Mouse (Mus musculus) midbrain, embryonic 10.5 days (tissue): ENCODE data around the gene Pygb. TPM values are rescaled to one million over a fixed set of nuclear protein-coding genes. Genes with fewer than 3 reads are reported as not detected.

Source experiments
- DNase-seq: peaks from one replicate; pipeline ENCODE4 v3.0.0-alpha.2; 2017; ENCODE audit warnings: low spot score
- H3K27ac ChIP-seq: fragments of 300-500 bp; sonication (generic); replicated peaks from 2 replicates; pipeline ENCODE4 v1.5.1; 2016; ENCODE audit warnings: mild to moderate bottlenecking
- H3K27me3 ChIP-seq: fragments of 300-500 bp; sonication (generic); 2 replicates; pipeline ENCODE4 v1.6.1; 2016; ENCODE audit warnings: low read depth, mild to moderate bottlenecking; ENCODE audit not compliant: poor library complexity, severe bottlenecking
- H3K36me3 ChIP-seq: fragments of 300-500 bp; sonication (generic); 2 replicates; pipeline ENCODE4 v1.6.1; 2016; ENCODE audit warnings: mild to moderate bottlenecking, moderate library complexity
- H3K4me1 ChIP-seq: fragments of 300-500 bp; sonication (generic); 2 replicates; pipeline ENCODE4 v1.6.1; 2016
- H3K4me3 ChIP-seq: fragments of 300-500 bp; sonication (generic); 2 replicates; pipeline ENCODE4 v1.5.1; 2016; ENCODE audit warnings: mild to moderate bottlenecking, moderate library complexity
- H3K9me3 ChIP-seq: fragments of 300-500 bp; sonication (generic); replicated peaks from 2 replicates; pipeline ENCODE4 v1.6.1; 2016; ENCODE audit warnings: mild to moderate bottlenecking
- WGBS: fragments of 180-500 bp; shearing (Covaris S2); methylation state at CpG from one replicate; pipeline ENCODE4 v1.1.7; 2016; 5-methylcytosine and 5-hydroxymethylcytosine counted together
- polyA plus RNA-seq: library from polyadenylated mRNA; unstranded; fragments of >200 nt; fragmentation: Nextera tagmentation; extraction: Ambion mirVana; gene quantifications from 2 replicates; pipeline ENCODE4 v1.2.1, GENCODE M21; 2016

The Pygb gene
- polyA plus RNA-seq, 1 experiment from 2014 or later, result 62.7 TPM

DNA sequence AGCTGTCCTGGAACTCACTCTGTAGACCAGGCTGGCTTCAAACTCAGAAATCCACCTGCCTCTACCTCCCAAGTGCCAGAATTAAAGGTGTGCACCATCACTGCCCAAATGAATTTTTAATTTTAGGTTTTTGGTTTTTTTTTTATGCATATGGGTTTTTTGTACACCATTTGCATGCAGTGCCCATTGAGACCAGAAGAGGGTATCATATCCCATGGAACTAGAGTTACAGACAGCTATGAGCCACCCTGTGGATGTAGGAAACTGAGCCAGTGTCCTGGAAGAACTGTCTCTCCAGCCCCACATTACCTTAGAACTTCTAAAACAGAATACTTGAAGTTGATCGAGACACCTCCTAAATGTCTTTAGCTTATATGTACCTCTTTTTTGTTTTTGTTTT is 16.5 kb downstream of the Pygb start:
- 94% methylated on average over 1 of the region's 1 CpGs for WGBS
- no peaks in the 10 kb centered on the region for H3K4me1 ChIP-seq
- no peaks in the 10 kb centered on the region for H3K9me3 ChIP-seq
- H3K36me3 ChIP-seq, result peaks cover 65% of the 10 kb centered on the region
- no peaks in the 10 kb centered on the region for H3K27me3 ChIP-seq
- no peak overlapping the region for H3K4me3 ChIP-seq
- DNase-seq, result no peak
- no peak overlapping the region for H3K27ac ChIP-seq

- Histone ChIP-seq H3K4me3 (no peak overlapping the region), H3K27me3 (no peaks in the 10 kb centered on the region), H3K4me1 (no peaks in the 10 kb centered on the region), H3K27ac (no peak overlapping the region), H3K9me3 (no peaks in the 10 kb centered on the region), H3K36me3 (peaks cover 90% of the 10 kb centered on the region)
- 87% methylated on average over 6 of the region's 6 CpGs for WGBS
- DNase-seq, result no peak
Measured at GRCm38 (mm10) chr2:150808381-150808780, 21.8 kb downstream of the Pygb start.

- no peak overlapping the region for H3K27ac ChIP-seq
- no peak for DNase-seq
- peaks cover 91% of the 10 kb centered on the region for H3K36me3 ChIP-seq
- no peak overlapping the region for H3K4me3 ChIP-seq
- no peaks in the 10 kb centered on the region for H3K4me1 ChIP-seq
- H3K27me3 ChIP-seq, result no peaks in the 10 kb centered on the region
- WGBS, result 95% methylated on average over 6 of the region's 6 CpGs
- no peaks in the 10 kb centered on the region for H3K9me3 ChIP-seq
Measured at GRCm38 (mm10) chr2:150808812-150809211, 22.3 kb downstream of the Pygb start.

GRCm38 (mm10) chr2:150810603-150811002 is 24.1 kb downstream of the Pygb start:
- DNase-seq, result no peak
- H3K27me3 ChIP-seq, result no peaks in the 10 kb centered on the region
- peaks cover 94% of the 10 kb centered on the region for H3K36me3 ChIP-seq
- H3K9me3 ChIP-seq, result no peaks in the 10 kb centered on the region
- H3K4me1 ChIP-seq, result no peaks in the 10 kb centered on the region
- H3K4me3 ChIP-seq, result no peak overlapping the region
- 87% methylated on average over 5 of the region's 5 CpGs for WGBS
- H3K27ac ChIP-seq, result no peak overlapping the region

- 91% methylated on average over 6 of the region's 6 CpGs for WGBS
- peaks cover 98% of the 10 kb centered on the region for H3K36me3 ChIP-seq
Measured at GRCm38 (mm10) chr2:150812816-150813215, 26.3 kb downstream of the Pygb start.

DNA sequence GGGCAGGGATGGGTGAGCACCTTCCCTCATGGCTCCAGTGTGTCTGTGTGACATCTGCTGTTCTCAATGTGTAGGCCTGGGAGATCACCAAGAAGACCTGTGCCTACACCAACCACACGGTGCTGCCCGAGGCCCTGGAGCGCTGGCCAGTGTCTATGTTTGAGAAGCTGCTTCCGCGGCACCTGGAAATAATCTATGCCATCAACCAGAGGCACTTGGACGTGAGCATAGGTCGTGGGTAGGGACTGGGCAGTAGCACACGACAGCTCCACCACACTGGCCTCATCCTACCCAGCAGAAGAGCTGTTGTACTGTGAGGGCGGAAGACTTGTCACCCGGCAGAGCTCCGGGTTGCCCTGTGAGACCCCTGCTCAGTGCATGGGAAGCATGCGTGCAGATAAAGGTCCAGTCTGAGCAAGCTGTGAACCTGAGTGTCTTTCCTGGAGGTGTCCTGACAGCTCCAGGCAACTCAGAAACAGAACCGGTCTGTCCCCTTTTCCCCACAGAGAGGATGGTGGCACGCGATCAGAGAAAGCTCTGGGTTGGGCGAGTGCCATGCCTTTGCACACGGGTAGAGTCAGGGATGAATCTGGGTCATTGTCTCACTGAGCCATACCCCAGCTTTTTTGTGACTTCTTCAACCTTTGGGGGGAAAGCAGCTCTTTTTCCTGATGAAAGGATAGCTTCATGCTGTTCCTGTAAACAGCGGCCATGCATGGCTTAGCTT is 30.3 kb downstream of the Pygb start:
- 94% methylated on average over 18 of the region's 18 CpGs for WGBS
- Histone ChIP-seq H3K9me3 (no peaks in the 10 kb centered on the region), H3K36me3 (peaks cover 97% of the 10 kb centered on the region), H3K4me1 (no peaks in the 10 kb centered on the region), H3K4me3 (no peak overlapping the region), H3K27ac (no peak overlapping the region), H3K27me3 (no peaks in the 10 kb centered on the region)
- DNase-seq, result no peak

More at GRCm38 (mm10) chr2:150812816-150813215, 26.3 kb downstream of the Pygb start:
- H3K9me3 ChIP-seq, result no peaks in the 10 kb centered on the region
- no peaks in the 10 kb centered on the region for H3K4me1 ChIP-seq
- H3K27ac ChIP-seq, result no peak overlapping the region
- DNase-seq, result no peak
- no peak overlapping the region for H3K4me3 ChIP-seq
- H3K27me3 ChIP-seq, result no peaks in the 10 kb centered on the region

DNA sequence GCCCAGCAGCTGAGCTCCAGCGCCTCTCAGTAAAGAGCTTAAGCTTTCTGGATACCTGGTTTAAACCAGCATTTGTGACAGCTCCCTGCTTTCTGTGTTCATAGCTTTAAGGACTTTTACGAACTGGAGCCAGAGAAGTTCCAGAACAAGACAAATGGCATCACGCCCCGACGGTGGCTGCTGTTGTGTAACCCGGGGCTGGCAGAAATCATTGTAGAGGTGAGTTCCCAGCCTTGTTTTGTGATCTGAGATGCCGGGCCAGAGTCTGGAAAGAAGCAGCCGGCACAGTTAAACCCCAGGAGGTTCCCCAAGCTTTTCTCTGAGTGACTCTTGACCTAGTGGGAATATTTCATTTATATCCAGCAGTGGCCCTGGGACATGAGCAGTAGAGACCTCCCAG is 32.2 kb downstream of the Pygb start:
- WGBS, result 92% methylated on average over 8 of the region's 8 CpGs
- Histone ChIP-seq H3K4me1 (no peaks in the 10 kb centered on the region), H3K36me3 (peaks cover 96% of the 10 kb centered on the region), H3K4me3 (no peak overlapping the region), H3K27me3 (no peaks in the 10 kb centered on the region), H3K9me3 (no peaks in the 10 kb centered on the region), H3K27ac (no peak overlapping the region)
- no peak for DNase-seq

- no peak overlapping the region for H3K27ac ChIP-seq
- DNase-seq, result no peak
- WGBS, result 96% methylated on average over 8 of the region's 8 CpGs
- H3K36me3 ChIP-seq, result peaks cover 95% of the 10 kb centered on the region
- no peaks in the 10 kb centered on the region for H3K9me3 ChIP-seq
- H3K4me3 ChIP-seq, result no peak overlapping the region
- no peaks in the 10 kb centered on the region for H3K27me3 ChIP-seq
- no peaks in the 10 kb centered on the region for H3K4me1 ChIP-seq
Measured at GRCm38 (mm10) chr2:150820720-150821119, 34.2 kb downstream of the Pygb start.

GRCm38 (mm10) chr2:150822987-150823386 is 36.5 kb downstream of the Pygb start:
- H3K9me3 ChIP-seq, result no peaks in the 10 kb centered on the region
- no peaks in the 10 kb centered on the region for H3K4me1 ChIP-seq
- DNase-seq, result no peak
- no peak overlapping the region for H3K27ac ChIP-seq
- WGBS, result 81% methylated on average over 8 of the region's 8 CpGs
- H3K27me3 ChIP-seq, result no peaks in the 10 kb centered on the region
- H3K36me3 ChIP-seq, result peaks cover 95% of the 10 kb centered on the region
- no peak overlapping the region for H3K4me3 ChIP-seq

DNA sequence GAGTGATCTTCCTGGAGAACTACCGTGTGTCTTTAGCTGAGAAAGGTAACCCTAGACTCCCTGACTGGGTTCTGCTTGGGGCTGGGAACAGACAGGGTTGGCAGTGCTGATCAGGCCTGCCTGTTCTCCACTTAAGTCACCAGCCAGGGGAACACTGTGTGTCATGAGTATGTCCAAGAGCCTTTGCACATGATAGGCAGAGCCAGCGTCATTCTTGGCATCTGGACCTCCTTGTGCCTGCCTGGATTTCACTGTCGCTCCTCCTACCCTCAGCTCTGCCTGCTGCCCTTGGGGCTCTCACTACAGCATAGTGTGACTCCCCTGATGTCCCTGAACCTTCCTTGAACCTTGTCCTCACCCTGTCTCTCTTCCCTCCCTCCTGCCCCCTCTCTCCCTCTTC is 39.9 kb downstream of the Pygb start:
- H3K4me1 ChIP-seq, result no peaks in the 10 kb centered on the region
- H3K27ac ChIP-seq, result no peak overlapping the region
- DNase-seq, result no peak
- H3K9me3 ChIP-seq, result no peaks in the 10 kb centered on the region
- no peaks in the 10 kb centered on the region for H3K27me3 ChIP-seq
- peaks cover 97% of the 10 kb centered on the region for H3K36me3 ChIP-seq
- WGBS, result 92% methylated on average over 3 of the region's 3 CpGs
- H3K4me3 ChIP-seq, result no peak overlapping the region

DNA sequence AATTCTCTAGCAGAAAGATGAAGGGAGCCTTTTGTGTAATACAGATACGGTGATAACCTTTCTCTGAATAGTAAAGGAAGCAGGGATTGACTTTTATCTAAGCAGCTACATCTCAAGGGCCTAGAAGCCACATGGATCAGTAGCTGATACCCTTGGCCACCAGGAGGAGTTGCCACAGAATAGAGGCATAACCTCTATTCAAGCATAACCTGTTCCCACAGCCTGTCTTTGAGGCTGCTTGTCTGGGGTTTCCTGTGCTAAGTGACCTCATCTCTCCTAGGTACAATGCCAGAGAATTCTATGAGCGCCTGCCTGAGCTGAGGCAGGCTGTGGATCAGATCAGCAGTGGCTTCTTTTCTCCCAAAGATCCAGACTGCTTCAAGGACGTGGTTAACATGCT is 41.6 kb downstream of the Pygb start:
- DNase-seq, result no peak
- Histone ChIP-seq H3K4me3 (no peak overlapping the region), H3K4me1 (no peaks in the 10 kb centered on the region), H3K27ac (no peak overlapping the region), H3K36me3 (peaks cover 99% of the 10 kb centered on the region), H3K9me3 (no peaks in the 10 kb centered on the region), H3K27me3 (no peaks in the 10 kb centered on the region)
- WGBS, result 87% methylated on average over 3 of the region's 3 CpGs

DNA sequence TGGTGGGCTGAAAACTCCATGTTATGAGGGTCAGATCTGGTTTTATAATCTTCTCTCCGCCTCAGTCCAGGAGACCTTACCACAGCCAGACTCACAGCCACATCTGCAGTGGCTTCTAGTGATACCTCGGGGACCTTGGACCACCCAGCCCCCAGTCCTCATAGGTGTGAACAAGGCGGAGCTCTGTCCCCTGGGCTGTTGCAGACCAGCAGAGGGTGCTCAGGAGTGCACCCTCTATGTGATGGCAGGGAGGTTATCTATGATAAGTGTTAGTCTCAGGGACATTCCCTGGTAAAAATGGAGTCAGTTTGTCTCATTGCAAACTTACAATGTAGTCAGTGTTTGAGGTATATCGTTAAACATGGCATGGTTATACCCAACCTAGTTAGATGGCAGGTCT is 42.1 kb downstream of the Pygb start:
- H3K36me3 ChIP-seq, result peaks cover 98% of the 10 kb centered on the region
- WGBS, result 85% methylated on average over 4 of the region's 4 CpGs

DNA sequence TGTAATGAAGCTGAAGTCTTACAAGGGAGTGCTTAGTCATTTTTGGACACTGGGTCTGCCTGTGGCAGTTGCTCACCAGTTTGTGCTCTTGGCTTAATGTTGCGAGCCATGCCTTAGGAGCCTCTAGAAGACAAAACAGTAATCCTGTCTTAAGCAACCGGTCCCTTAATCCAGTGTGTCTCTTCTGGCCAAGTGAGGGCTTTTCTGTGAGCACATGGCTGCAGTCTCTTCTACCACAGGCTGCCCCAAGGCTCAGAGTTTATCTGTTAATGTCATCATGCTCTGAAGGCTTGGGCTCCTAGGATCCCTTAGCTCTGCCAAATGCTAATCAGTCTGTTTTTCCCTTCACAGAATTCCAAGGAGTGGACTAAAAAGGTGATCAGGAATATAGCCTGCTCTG is 43.5 kb downstream of the Pygb start:
- H3K27me3 ChIP-seq, result no peaks in the 10 kb centered on the region
- no peak for DNase-seq
- no peaks in the 10 kb centered on the region for H3K4me1 ChIP-seq
- no peak overlapping the region for H3K4me3 ChIP-seq
- no peak overlapping the region for H3K27ac ChIP-seq
- no peaks in the 10 kb centered on the region for H3K9me3 ChIP-seq
- peaks cover 99% of the 10 kb centered on the region for H3K36me3 ChIP-seq
- WGBS, result 91% methylated on average over 2 of the region's 2 CpGs

More for the DNA sequence above, 42.1 kb downstream of the Pygb start:
- DNase-seq, result no peak
- Histone ChIP-seq H3K9me3 (no peaks in the 10 kb centered on the region), H3K4me3 (no peak overlapping the region), H3K4me1 (no peaks in the 10 kb centered on the region), H3K27me3 (no peaks in the 10 kb centered on the region), H3K27ac (no peak overlapping the region)
